Mouse (Mus musculus) kidney, adult 18-20 months (tissue): ENCODE measurements around the gene Nol3.
A peak's percentile ranks its signal among the peaks of the same experiment; 100 is the strongest.

Experiments used
- DNase-seq: peaks from one replicate; pipeline ENCODE4 v3.0.0; 2021

Nol3 gene

DNA sequence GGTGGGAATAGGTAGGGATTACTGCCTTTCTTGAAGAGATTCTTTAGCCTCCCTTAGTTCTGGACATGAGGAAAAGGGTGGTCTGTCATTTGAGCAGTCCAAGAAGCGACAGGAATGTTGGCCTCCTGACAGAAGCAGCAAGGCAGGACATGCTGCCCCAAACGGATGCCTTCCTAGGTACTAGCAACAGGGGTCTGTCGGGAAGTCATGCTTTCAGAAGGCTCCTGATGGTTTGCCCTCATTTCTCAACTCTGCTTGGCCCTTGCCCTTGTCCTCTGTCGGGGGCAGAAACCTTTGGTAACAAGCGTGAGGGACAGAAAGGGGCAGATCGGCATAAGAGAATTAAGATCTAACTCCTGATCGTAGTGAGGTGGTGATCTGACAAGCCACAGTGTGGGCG, 34.2 kb downstream of the Nol3 start:
- no peak for DNase-seq

DNA sequence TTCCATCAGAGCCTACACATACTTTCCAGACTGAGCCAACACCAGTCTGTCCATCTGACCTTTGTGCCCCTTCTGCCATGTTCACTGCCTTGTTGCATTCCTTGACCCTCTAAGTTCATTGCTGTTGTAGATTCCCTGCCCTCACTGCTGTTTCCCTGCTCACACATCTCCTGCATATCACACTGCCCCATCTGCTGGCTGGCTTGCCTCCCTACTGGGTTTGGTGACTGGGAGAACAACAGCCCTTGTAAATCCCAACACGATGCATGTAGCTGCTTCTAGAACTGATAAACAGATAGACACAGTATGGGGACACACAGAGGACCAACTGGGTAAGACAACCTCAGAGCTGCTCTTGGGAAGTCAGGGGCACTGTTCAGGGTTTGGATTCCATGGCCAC, 35.8 kb downstream of the Nol3 start:
- DNase-seq: no peak

DNA sequence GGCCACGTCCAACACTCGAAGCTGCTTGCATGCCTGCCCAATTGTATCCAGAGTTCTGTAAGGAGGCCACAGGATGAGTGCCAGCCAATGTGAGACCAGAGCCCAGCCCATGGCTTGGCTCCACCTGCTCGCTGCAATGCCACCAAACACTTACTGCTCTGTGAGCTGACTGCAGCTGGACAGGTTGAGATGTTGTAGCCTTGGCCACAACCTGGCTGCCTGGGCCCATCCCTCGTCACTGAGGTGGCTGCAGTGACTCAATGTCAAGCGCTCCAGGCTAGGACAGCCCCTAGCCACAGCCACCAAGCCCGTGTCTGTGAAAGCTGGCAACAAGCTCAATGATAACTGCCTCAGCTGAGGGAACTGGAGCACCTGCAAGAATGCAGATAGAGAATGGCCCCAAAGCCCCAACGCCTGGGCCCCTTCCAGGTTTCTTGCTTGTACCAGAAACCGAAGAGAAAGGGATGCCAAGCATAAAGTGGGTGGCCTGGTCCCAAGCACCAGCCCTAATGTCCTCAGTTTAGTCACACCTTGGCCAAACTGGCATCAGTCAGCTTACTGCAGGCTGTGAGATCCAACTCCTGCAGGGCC, 37.0 kb downstream of the Nol3 start:
- DNase-seq: no peak

DNA sequence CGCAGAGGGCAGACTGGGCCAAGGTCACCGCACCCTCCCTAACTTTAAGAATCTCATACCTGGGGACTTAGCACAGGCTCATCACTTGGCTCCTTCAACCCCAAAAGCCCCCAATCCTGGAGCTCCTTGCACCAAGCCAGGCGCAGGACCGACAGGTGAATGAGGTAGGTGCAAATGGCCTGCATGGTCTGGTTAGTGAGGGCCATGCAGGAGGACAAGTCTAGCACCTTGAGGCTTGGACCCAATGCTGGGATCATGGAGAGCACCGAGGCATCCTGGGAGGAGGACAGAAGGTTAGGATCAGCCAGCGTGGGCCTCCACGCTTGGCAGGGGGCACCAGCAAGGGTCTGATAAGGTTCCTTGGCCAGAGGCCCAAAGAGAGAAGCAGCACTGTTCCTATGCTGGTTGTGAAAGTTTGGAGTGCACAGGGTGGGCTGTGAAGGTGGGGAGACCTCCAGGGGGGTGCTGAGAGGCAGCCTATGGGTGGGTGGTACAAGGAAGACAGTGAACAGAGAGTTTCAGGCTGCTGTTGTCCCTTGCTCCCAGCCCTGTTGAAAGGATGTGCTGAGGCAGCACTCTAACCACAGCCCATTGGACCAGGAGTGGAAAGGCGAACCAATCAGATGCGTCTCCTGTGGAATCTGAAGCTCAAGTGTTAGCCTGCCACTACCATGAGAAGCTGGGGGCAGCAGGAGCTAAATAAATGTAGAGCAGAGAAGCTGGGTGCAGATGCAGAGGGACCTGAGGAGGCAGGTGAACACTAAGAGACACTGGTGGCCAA, 37.9 kb downstream of the Nol3 start:
- DNase-seq: no peak

DNA sequence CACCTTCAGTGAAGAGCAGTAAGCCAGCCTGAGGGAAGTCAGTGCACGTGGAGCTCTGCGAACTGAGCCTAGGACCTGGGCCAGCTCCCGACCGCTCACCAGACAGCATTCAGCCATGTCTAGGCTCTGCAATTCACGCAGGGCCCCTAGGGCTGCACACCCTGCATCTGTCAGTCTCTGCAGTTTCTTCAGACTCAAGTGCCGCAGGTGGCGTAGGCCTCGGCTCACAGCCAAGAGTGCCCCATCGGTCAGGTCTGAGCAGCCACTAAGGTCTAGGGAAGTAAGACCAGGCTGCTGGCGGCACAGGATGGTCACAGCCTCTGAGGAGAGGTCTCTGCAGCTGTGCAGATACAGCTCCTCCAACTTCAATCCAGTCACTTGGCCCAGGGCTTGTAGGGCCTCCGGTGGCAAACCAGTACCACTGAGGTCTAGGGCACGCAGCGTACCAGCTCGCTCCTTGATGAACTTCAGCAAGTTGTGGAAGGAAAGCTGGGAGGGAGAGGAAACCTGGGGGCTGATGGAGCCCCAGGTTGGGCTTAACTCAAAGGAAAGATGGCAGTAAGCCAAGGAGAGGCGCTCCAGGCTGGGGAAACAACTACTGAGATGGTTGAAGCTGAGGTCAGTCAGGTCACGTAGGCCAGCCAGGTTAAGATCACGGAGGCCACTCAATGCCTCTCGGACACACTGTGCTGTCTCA, 39.3 kb downstream of the Nol3 start:
- no peak for DNase-seq

DNA sequence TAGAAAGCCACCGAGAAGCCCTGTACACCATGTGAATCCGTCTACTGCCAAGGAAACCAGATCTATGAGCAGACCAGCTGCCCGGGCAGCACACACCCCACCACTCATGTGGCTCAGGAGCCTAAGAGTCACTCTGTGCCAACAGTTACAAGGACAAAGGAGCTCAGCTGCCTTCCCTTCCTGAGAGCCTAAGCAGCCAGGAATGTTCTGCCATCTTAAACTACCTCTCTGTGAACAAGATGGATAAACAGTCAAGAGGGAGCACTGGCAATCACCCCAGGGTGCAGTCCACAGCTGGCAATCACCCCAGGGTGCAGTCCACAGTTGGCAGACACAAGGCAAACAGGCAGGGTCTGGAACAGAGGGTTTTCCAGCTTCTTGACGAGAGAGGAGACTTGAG, 42.0 kb downstream of the Nol3 start:
- no peak for DNase-seq

DNA sequence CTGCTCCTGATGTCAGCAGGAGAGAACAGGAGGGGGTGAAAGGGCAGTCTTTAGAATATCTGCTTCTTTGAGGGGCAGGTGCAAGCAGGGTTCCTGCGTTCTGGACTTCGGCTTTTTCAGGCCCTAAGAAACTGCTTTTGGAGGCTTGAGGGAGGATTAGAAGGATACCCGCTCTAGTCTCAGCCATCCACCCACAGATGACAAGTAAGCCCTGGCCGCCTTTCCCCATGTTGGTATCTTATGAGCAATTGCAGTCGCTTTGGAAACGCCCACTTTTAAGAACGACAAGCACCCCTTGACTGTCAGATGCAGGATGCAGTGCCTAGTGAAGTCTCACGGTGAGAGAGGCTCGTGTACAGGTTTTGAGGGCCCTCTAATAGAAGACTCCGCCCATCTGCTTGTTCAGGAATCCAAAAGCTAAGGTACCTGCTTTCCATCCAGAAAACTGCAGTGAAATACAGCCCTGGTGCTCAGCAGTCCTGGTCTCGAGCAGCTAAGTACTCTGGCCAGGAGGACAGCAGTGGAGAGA, 42.8 kb downstream of the Nol3 start:
- no peak for DNase-seq

DNA sequence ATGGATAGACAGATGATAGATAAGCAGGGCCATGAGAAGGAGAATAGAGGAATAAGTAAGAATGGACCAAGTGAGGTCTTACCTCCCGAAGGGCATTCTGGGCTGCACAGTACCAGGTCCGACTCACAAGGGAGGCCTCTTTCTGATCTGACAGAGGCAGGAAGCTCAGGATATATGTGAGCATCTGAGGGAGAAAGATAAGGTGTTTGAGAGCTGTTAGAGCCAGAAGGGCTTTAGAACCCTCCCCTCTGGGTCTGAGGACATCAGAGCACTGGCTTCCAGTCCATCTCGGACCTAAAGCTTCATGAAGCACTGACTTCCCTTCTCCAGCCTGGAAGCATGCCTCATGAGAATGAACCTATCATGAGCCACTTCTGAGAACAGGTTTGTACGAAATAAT, 47.2 kb downstream of the Nol3 start:
- DNase-seq: no peak

DNA sequence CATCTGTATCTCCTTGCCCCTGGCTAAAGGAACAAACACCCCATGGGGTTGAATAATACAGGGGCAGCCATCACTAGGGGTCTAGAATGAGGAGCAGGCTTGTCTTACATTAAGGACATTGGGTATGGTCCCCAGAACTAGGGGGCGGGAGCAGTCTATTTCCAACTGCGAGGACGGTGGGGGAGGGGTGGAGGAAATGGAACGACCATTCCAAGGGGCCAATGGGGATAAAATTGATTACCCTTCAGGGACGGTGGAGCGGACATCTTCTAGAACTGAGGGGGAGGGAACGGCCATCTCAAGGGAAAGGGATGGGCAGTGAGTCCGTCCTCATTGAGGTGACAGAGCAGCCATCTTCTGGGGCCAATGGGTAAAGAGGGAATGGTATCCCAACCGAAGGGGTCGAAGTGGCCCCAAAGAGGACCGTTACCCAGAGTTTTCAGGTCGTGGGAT, 49.7 kb downstream of the Nol3 start:
- no peak for DNase-seq

DNA sequence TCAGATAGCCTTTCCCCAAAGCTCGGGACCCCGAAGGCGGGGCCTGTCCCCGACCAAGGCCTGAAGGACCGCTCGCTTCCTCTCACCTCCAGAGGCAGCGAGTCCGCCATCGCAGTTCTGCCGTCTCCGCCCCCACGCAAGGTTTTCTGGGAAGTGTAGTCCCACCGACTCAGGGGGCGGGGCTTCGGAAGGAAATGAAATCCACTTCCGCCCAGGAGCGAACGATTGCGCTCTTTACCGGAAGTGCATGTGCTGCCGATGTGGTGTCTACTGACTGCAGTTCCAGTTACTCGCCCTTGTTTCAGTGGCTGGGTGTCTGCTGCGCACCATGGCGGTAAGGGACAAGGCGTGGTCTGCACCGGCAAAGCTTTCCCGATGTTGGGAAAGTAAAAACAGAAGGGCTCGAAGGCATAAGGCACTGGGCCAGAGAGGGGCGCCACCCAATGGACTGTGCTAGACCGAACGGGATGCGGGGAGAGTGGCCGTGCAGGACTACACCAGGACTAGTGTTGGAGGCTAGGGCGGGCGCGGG, 50.3 kb downstream of the Nol3 start, which contains the start of the genes Lrrc29 and Tmem208:
TSS of gene Lrrc29 (minus strand) at position 138 of the 532 bp plus-strand sequence.
TSS of gene Tmem208 (plus strand) at position 214 of the 532 bp plus-strand sequence.
- peak; percentile 97 for DNase-seq

DNA sequence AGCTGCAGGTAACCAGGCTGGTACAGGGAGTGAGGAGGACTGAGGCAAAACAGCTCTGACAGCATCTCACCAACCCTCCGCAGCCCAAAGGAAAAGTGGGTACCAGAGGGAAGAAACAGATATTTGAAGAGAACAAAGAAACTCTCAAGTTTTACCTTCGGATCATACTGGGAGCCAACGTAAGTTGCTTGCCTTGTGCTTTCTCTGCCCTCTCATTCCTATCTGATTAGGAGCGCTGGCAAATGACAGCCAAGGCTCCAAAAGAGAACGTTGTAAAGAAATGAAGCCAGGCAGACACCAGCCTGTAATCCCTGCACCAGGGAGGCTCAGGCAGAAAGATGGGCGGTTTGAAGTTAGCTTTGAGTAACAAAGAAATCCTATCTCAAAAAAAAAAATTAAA, 51.0 kb downstream of the Nol3 start:
- no peak for DNase-seq

DNA sequence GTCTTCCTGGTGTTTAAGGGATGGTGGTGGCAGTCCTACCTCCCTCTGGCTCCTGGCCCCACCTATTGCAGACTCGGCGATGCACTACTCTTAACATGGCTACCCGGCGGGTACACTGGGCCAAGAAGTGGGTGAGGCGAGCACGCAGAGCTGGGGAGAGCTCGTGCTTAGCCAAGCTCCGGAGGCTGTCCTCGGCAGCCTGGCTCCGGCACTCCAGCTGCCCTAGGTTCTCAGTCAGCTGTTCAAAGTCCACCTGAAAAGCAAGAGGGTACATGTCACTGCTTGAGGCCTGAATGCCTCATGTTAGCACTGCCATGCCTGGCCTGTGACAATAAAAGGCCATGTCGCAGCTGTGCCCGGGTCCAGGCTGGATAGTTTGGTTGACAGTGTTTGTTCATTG, 54.4 kb downstream of the Nol3 start:
- no peak for DNase-seq

DNA sequence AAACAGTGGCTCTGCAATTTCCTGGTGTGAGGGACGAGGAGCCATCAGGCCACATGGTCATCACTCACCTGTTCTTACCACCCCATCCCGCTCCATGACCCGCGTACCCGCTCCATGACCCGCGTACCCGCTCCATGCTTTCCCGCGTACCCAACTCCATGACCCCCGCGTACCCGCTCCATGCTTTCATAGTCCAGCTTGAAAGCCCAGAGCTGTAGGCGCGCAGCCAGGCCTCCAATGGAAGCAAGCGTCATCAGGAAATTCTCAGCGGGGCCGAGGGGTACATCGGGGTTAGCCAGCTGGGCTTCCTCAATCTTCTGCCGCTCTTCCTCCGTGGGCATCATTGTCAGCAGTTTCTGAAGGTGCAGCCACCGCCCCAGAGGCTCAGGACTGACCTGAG, 55.5 kb downstream of the Nol3 start:
- DNase-seq: no peak
